Mouse (Mus musculus) limb, embryonic 10.5 days (tissue): ENCODE measurements around the gene Adipor2. TPM values are rescaled to one million over a fixed set of nuclear protein-coding genes. Genes with fewer than 3 reads are reported as not detected.

Experiments
- DNase-seq: peaks from one replicate; pipeline ENCODE4 v3.0.0-alpha.2; 2017; ENCODE audit warnings: low spot score
- H3K27ac ChIP-seq: fragments of 300-500 bp; sonication (generic); 2 replicates; pipeline ENCODE4 v1.5.1; 2016; ENCODE audit warnings: mild to moderate bottlenecking
- H3K27me3 ChIP-seq: fragments of 300-500 bp; sonication (generic); 2 replicates; pipeline ENCODE4 v1.6.1; 2016; ENCODE audit warnings: low read depth, mild to moderate bottlenecking; ENCODE audit not compliant: poor library complexity, severe bottlenecking
- H3K36me3 ChIP-seq: fragments of 300-500 bp; sonication (generic); 2 replicates; pipeline ENCODE4 v1.6.1; 2016; ENCODE audit warnings: mild to moderate bottlenecking, moderate library complexity
- H3K4me1 ChIP-seq: fragments of 300-500 bp; sonication (generic); 2 replicates; pipeline ENCODE4 v1.6.1; 2016
- H3K4me3 ChIP-seq: fragments of 300-500 bp; sonication (generic); 2 replicates; pipeline ENCODE4 v1.5.1; 2016; ENCODE audit warnings: mild to moderate bottlenecking, moderate library complexity
- H3K9me3 ChIP-seq: fragments of 300-500 bp; sonication (generic); replicated peaks from 2 replicates; pipeline ENCODE4 v1.6.1; 2016; ENCODE audit warnings: mild to moderate bottlenecking
- WGBS: fragments of 180-500 bp; shearing (Covaris S2); methylation state at CpG from one replicate; pipeline ENCODE4 v1.1.7; 2016; 5-methylcytosine and 5-hydroxymethylcytosine counted together
- polyA plus RNA-seq: library from polyadenylated mRNA; unstranded; fragments of >200 nt; fragmentation: Nextera tagmentation; extraction: Ambion mirVana; gene quantifications from 2 replicates; pipeline ENCODE4 v1.2.1, GENCODE M21; 2016

The Adipor2 gene
- polyA plus RNA-seq, 1 experiment from 2014 or later = 29.4 TPM

DNA sequence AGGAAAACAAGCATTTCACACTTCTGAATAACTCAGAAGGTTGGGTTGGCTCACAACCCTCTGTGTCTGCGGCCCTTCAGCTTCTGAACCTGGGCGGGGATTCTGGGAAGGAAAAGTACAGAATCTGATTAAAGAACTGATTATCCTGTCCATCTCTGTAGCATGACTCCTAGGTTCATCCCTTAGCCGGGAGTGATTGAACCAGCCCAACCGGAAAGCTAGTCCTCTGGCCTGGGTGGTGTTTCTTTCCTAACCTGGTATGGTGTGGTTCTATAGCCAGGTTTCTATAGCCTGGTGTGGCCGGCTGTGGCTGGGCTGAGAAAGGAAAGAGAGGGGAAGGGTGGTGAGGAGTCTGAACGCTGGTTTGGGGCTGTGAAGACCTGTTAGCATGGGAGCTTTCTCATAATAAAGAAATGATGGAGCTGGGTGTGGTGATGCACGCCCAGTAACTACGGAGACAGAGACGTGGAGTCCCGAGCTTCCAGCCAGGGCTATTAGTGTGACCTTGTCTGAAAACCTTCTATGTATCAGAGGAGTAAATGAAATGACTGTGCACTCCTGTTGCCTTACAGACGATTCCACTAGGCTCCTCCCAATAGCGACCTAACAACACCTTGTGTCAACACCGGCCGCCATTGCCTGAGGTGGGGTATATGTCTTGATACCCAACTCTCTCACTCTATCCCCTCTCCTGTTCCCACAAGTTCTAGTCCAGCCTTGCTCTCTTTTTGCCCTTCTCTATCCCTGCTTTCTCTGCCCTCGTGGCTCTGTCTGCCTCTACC is 3.1 kb downstream of the Adipor2 start:
- Histone ChIP-seq H3K36me3 (no peaks in the 10 kb centered on the region), H3K27ac (no peak overlapping the region), H3K4me1 (peaks cover 16% of the 10 kb centered on the region), H3K4me3 (no peak overlapping the region), H3K9me3 (no peaks in the 10 kb centered on the region), H3K27me3 (no peaks in the 10 kb centered on the region)
- whole genome bisulfite sequencing = 90% methylated on average over 15 of the region's 15 CpGs
- DNase-seq = no peak

DNA sequence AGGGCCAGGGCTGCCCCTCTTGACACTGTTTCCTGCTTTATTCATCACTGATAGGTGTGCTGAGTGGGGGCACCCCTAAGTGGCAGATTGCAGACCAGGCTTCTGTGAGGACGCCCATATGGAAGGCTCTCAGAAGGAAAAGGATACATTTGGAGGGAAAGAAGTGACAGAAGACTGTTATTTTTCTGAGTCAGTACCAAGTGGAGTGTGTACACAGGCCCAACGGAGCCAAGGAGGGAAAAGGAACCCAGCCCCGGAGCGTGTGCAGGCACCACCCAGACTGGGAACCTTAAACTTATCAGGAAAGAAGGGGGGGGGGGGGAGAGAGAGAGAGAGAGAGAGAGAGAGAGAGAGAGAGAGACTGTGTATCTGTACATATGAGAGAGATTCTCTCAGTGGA is 4.9 kb downstream of the Adipor2 start:
- Histone ChIP-seq H3K27ac (no peak overlapping the region), H3K9me3 (no peaks in the 10 kb centered on the region), H3K36me3 (no peaks in the 10 kb centered on the region), H3K27me3 (no peaks in the 10 kb centered on the region), H3K4me1 (peaks cover 5% of the 10 kb centered on the region; the same call in 1 of the 2 replicates), H3K4me3 (no peak overlapping the region)
- 92% methylated on average over 4 of the region's 4 CpGs for WGBS
- no peak for DNase-seq

DNA sequence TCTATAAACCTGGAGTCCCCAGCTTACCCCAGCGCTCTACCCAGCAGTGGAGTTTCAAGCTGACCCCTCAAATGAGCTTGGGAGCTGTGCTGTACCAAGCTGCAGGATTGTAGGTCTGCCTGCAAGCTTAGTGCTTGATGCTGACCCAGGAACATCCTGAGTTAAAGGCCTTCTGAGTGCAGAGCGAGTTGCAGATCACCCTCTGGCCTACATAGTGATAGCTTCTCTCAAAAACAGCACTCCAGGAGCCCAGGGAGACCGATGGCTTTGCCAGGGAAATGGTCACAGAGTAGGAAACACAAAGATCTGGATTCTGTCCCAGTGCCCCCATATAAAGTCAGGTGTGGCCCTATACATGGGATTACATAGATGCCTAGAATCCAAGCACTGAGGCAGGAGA is 6.0 kb downstream of the Adipor2 start:
- no peak overlapping the region for H3K27ac ChIP-seq
- H3K9me3 ChIP-seq = no peaks in the 10 kb centered on the region
- H3K4me3 ChIP-seq = no peak overlapping the region
- no peaks in the 10 kb centered on the region for H3K4me1 ChIP-seq
- DNase-seq = no peak
- no peaks in the 10 kb centered on the region for H3K27me3 ChIP-seq
- no peaks in the 10 kb centered on the region for H3K36me3 ChIP-seq
- WGBS = 82% methylated on average over 3 of the region's 3 CpGs

DNA sequence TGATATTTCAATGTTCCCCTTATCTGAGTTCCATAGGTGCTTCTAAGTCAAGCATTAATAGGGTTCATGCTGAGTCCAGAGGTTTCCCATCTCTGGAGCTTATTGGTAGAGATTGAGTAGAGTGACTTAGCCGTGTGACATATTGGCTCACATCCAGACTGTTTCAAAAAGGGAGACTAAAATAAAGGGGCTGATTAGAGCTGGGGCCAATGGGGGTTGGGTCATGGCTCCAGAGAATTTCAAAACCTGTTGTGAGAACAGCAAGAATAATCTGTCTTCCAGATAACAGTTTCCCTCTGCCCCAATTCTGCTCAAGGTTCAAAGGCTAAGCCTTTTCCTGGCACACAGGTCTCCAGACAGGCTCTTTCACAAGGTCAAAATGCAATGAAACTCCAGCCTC is 7.7 kb downstream of the Adipor2 start:
- Histone ChIP-seq H3K4me1 (no peaks in the 10 kb centered on the region), H3K36me3 (no peaks in the 10 kb centered on the region), H3K27ac (no peak overlapping the region), H3K4me3 (no peak overlapping the region), H3K9me3 (no peaks in the 10 kb centered on the region), H3K27me3 (no peaks in the 10 kb centered on the region)
- WGBS = 82% methylated on average over 1 of the region's 1 CpGs
- DNase-seq = no peak

DNA sequence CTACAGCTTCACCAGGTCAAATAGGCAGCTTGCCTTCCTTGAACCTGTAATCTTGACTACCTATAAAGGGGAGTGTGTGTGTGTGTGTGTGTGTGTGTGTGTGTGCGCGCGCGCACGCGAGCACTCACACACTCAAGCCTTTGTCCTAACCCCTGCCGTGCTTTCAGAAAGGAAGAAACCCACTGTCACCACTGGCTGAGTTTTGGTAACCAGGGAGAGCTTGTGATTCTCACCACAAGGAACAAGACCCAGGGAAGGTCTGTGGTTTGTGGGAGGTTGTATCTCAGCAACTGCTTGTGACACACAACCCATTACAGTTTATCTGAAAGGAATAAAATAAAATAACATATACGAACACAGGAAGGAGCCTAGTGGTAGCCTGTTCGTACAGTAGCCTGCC is 8.9 kb downstream of the Adipor2 start:
- WGBS = 83% methylated on average over 9 of the region's 9 CpGs
- H3K36me3 ChIP-seq = no peaks in the 10 kb centered on the region
- no peak for DNase-seq
- no peaks in the 10 kb centered on the region for H3K27me3 ChIP-seq
- no peaks in the 10 kb centered on the region for H3K4me1 ChIP-seq
- H3K9me3 ChIP-seq = no peaks in the 10 kb centered on the region
- H3K27ac ChIP-seq = no peak overlapping the region
- no peak overlapping the region for H3K4me3 ChIP-seq

- no peaks in the 10 kb centered on the region for H3K9me3 ChIP-seq
- 68% methylated on average over 6 of the region's 6 CpGs for WGBS
- DNase-seq = no peak
- H3K4me1 ChIP-seq = no peaks in the 10 kb centered on the region
- no peaks in the 10 kb centered on the region for H3K27me3 ChIP-seq
- H3K4me3 ChIP-seq = no peak overlapping the region
- H3K27ac ChIP-seq = no peak overlapping the region
- H3K36me3 ChIP-seq = no peaks in the 10 kb centered on the region
Observed at GRCm38 (mm10) chr6:119407818-119408217, 9.7 kb downstream of the Adipor2 start.

DNA sequence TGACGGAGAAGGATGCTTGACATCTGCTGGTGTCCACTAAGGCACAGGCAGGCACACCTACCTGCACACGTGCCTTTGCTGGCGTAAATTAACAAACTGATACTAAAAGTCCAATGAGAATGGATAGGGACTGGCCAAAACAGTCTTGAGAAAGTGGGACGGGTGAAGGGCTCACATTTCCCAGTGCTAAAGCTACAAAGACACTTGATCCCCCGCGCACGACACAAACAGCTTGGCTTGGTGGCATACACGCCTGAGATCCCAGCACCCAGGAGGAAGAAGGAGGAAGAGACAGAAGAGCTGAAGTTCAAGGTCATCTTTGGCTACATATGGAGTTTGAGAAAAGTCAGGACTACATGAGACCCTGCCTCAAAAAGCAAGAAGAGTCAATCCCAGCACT is 11.0 kb downstream of the Adipor2 start:
- Histone ChIP-seq H3K4me1 (no peaks in the 10 kb centered on the region), H3K9me3 (no peaks in the 10 kb centered on the region), H3K27me3 (no peaks in the 10 kb centered on the region), H3K27ac (no peak overlapping the region), H3K36me3 (no peaks in the 10 kb centered on the region), H3K4me3 (no peak overlapping the region)
- 87% methylated on average over 8 of the region's 8 CpGs for WGBS
- DNase-seq = no peak

- H3K4me1 ChIP-seq = no peaks in the 10 kb centered on the region
- no peaks in the 10 kb centered on the region for H3K27me3 ChIP-seq
- H3K36me3 ChIP-seq = no peaks in the 10 kb centered on the region
- no peak overlapping the region for H3K4me3 ChIP-seq
- H3K9me3 ChIP-seq = no peaks in the 10 kb centered on the region
- 60% methylated on average over 7 of the region's 7 CpGs for WGBS
- no peak for DNase-seq
- no peak overlapping the region for H3K27ac ChIP-seq
Observed at GRCm38 (mm10) chr6:119405310-119405709, 12.2 kb downstream of the Adipor2 start.

GRCm38 (mm10) chr6:119404854-119405253 is 12.7 kb downstream of the Adipor2 start:
- H3K36me3 ChIP-seq = no peaks in the 10 kb centered on the region
- WGBS = 89% methylated on average over 4 of the region's 4 CpGs

GRCm38 (mm10) chr6:119402976-119403375 is 14.5 kb downstream of the Adipor2 start:
- no peak for DNase-seq
- no peak overlapping the region for H3K4me3 ChIP-seq
- 89% methylated on average over 3 of the region's 3 CpGs for WGBS
- H3K27me3 ChIP-seq = no peaks in the 10 kb centered on the region
- H3K9me3 ChIP-seq = no peaks in the 10 kb centered on the region
- no peaks in the 10 kb centered on the region for H3K4me1 ChIP-seq
- H3K27ac ChIP-seq = no peak overlapping the region
- no peaks in the 10 kb centered on the region for H3K36me3 ChIP-seq

More at GRCm38 (mm10) chr6:119404854-119405253, 12.7 kb downstream of the Adipor2 start:
- DNase-seq = no peak
- H3K27me3 ChIP-seq = no peaks in the 10 kb centered on the region
- H3K4me1 ChIP-seq = no peaks in the 10 kb centered on the region
- no peak overlapping the region for H3K27ac ChIP-seq
- no peaks in the 10 kb centered on the region for H3K9me3 ChIP-seq
- H3K4me3 ChIP-seq = no peak overlapping the region

DNA sequence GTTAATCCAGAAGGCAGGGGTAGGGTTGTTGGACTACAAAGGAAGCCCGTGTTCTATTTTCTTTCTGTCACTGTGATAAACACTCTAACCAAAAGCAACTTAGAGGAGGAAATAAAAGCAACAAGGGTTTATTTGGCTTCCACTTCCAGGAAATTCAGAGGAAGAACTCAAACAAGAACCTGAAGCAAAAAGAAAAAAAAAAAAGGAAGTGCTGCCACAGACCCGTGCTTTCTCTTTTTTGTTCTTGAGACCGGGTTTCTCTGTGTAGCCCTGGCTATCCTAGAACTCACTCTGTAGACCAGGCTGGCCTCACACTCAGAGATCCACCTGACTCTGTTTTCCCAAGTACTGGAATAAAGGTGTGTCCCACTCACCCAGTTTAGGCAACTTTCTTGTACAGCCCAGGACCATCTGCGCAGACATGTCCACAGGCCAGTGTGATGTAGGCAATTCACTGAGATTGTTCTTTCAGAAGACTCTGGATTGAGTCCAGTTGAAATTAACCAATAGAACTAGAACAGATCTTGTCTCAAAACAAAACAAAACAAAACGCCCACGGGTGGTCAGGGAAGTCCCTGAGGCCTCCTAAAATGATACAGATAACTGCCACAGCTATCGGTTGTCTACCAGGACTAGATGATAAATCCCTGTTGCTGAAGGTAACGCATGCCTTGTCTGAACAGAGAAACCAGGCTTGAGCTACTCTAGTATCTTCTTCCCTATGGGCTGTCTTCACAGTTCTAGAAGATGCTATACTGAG is 15.8 kb downstream of the Adipor2 start:
- Histone ChIP-seq H3K9me3 (no peaks in the 10 kb centered on the region), H3K4me1 (no peaks in the 10 kb centered on the region), H3K36me3 (no peaks in the 10 kb centered on the region), H3K27me3 (no peaks in the 10 kb centered on the region), H3K4me3 (no peak overlapping the region), H3K27ac (no peak overlapping the region)
- 92% methylated on average over 8 of the region's 8 CpGs for WGBS
- DNase-seq = no peak

DNA sequence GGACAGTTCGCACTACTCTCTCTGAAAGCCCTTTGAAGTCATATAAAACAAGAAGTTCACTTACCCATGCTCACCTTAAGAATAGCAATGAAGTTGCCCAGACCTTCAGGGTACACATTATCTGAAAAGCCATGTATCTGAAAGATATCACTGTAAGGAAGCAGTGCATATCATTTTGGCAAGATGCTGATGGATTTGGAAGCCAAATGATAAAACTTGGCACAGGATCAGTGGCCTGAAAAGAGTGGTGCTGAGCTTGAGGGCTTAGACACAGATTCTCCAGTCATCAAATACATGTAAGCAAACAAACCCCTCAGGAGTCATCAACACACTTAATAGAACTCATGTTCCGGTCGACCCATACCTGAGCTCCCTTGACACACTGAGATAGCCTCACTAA is 16.9 kb downstream of the Adipor2 start:
- Histone ChIP-seq H3K27me3 (no peaks in the 10 kb centered on the region), H3K36me3 (no peaks in the 10 kb centered on the region), H3K4me1 (0 out of 2 replicates have a peak, but pooled peaks cover 3% of the 10 kb centered on the region), H3K27ac (no peak overlapping the region), H3K4me3 (no peak overlapping the region), H3K9me3 (no peaks in the 10 kb centered on the region)
- no peak for DNase-seq
- 93% methylated on average over 3 of the region's 3 CpGs for WGBS

DNA sequence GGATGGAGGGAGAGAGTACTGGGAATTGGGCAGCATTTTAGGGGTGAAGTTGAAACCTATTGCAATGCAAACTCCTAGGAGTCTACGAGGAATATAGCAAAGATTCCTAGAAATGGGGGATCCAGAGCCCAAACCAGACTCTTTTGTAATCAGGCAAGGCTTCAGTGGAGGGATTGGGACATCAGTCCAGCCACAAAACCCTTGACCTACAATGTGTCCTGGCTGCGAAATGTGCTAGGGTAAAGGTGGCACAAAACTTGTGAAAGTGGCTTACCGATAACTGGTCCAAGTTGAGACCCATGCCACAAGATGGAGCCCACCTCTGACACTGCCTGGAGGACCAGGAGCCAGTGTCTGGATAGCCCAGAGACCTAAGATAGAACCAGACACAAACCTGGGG is 18.1 kb downstream of the Adipor2 start:
- no peaks in the 10 kb centered on the region for H3K36me3 ChIP-seq
- no peak for DNase-seq
- no peaks in the 10 kb centered on the region for H3K9me3 ChIP-seq
- WGBS = 84% methylated on average over 3 of the region's 3 CpGs
- 0 out of 2 replicates have a peak, but pooled peaks cover 3% of the 10 kb centered on the region for H3K4me1 ChIP-seq
- H3K27ac ChIP-seq = no peak overlapping the region
- H3K4me3 ChIP-seq = no peak overlapping the region
- no peaks in the 10 kb centered on the region for H3K27me3 ChIP-seq
